Mouse (Mus musculus) heart, postnatal 0 days (tissue): ENCODE measurements around the gene Methig1. TPM values are rescaled to one million over a fixed set of nuclear protein-coding genes. Genes with fewer than 3 reads are reported as not detected.
"Not testable (repeated sequence)": the region's sequence is repeated elsewhere in the genome, so short reads cannot be mapped to it uniquely, and the experiment has no call there.

Experiments
- ATAC-seq: fragments of 200-750 bp; cut with Nextera tagmentation; 2 replicates; pipeline ENCODE4 v1.8.0; 2017; ENCODE audit warnings: low read depth, moderate number of reproducible peaks, moderate library complexity; ENCODE audit not compliant: insufficient read depth
- DNase-seq: peaks from one replicate; pipeline ENCODE4 v3.0.0-alpha.2; 2016; ENCODE audit warnings: low spot score
- H3K27ac ChIP-seq: fragments of 300-500 bp; sonication (generic); 2 replicates; pipeline ENCODE4 v1.5.1; 2014; ENCODE audit warnings: low read depth, mild to moderate bottlenecking
- H3K27me3 ChIP-seq: fragments of 300-500 bp; sonication (generic); 2 replicates; pipeline ENCODE4 v1.6.1; 2014; ENCODE audit warnings: low read length, mixed read lengths; ENCODE audit not compliant: control insufficient read depth, insufficient read depth
- H3K36me3 ChIP-seq: fragments of 300-500 bp; sonication (generic); replicated peaks from 2 replicates; pipeline ENCODE4 v1.6.1; 2014; ENCODE audit warnings: low read length, mixed read lengths; ENCODE audit not compliant: control insufficient read depth, insufficient read depth
- H3K4me1 ChIP-seq: fragments of 300-500 bp; sonication (generic); 2 replicates; pipeline ENCODE4 v1.6.1; 2014; ENCODE audit warnings: antibody characterized with exemption; ENCODE audit not compliant: control insufficient read depth, insufficient read depth
- H3K4me2 ChIP-seq: fragments of 300-500 bp; sonication (generic); 2 replicates; pipeline ENCODE4 v1.6.1; 2014; ENCODE audit warnings: low read depth, mild to moderate bottlenecking, low read length, moderate library complexity
- H3K4me3 ChIP-seq: fragments of 300-500 bp; sonication (generic); 2 replicates; pipeline ENCODE4 v1.5.1; 2014; ENCODE audit warnings: low read depth, low read length
- H3K9ac ChIP-seq: fragments of 300-500 bp; sonication (generic); replicated peaks from 2 replicates; pipeline ENCODE4 v1.6.1; 2014; ENCODE audit warnings: low read depth, low read length, mixed read lengths
- H3K9me3 ChIP-seq: fragments of 300-500 bp; sonication (generic); replicated peaks from 2 replicates; pipeline ENCODE4 v1.6.1; 2016; ENCODE audit warnings: low read length; ENCODE audit not compliant: control insufficient read depth
- CTCF ChIP-seq: IDR thresholded peaks from 2 replicates; pipeline ENCODE4 v1.5.1; 2016; ENCODE audit warnings: antibody characterized with exemption, control low read depth, low read depth
- EP300 ChIP-seq: IDR thresholded peaks from 2 replicates; pipeline ENCODE4 v1.6.1; 2016; ENCODE audit warnings: antibody characterized with exemption, low read depth
- whole genome bisulfite sequencing: fragments of 180-500 bp; shearing (Covaris S2); extraction: QIAGEN DNeasy Blood & Tissue Kit; methylation state at CpG from one replicate; pipeline ENCODE4 v1.1.7; 2014; 5-methylcytosine and 5-hydroxymethylcytosine counted together
- polyA plus RNA-seq: library from polyadenylated mRNA; unstranded; fragments of >200 nt; fragmentation: Nextera tagmentation; extraction: Ambion mirVana; gene quantifications from 2 replicates; pipeline ENCODE4 v1.2.1, GENCODE M21; 2015
- total RNA-seq: library from RNA; depleted of rRNA; stranded (reverse); fragments of >200 nt; gene quantifications from 2 replicates; pipeline ENCODE4 v1.2.3, GENCODE M21; 2014; ENCODE audit warnings: low replicate concordance

The Methig1 gene
- total and polyA plus RNA-seq, 2 experiments from 2014 or later, result not detected

- no peaks in the 10 kb centered on the region for H3K4me1 ChIP-seq
These were observed 40.6 kb upstream of the Methig1 start for GRCm38 (mm10) chr15:100312346-100312745.

DNA sequence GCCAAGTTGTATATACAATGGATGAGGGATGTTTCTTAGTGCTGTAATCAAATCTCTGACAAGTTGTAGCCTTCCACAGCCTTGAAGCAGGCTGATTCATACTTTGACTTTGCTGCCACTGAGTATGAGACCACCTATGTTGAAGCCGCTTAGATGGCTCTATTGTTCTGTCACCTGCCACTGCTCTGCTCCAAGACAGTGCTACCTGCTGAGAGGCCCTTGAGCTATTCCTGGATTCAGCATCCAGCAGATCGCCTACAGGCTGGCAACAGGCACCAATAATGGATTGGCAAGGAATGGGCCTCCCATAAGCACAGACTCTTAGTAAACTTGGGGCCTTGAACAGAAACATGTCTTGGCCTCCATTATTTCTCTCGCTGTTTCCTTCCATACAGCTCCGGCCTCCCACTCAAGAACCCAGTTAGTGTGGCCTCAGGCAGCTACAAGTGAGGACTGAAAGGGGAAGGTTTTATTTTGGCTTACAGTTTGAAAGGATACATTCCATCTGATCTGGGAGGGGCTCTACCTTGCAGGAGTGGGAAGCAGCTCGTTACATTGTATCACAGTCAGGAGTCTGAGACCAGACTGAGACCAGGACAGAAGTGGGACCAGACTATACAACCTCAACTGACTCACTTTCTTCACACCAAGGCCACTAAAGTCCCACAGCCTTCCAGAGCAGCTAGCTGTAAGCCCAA lies 38.4 kb upstream of the Methig1 start:
- ATAC-seq (no peak), DNase-seq (no peak)
- Histone ChIP-seq H3K4me2 (no peak overlapping the region), H3K27ac (no peak overlapping the region), H3K4me3 (no peak overlapping the region), H3K9ac (no peak overlapping the region), H3K4me1 (no peaks in the 10 kb centered on the region), H3K36me3 (no peaks in the 10 kb centered on the region), H3K9me3 (no peaks in the 10 kb centered on the region), H3K27me3 (no peaks in the 10 kb centered on the region)
- TF ChIP-seq CTCF, result no peak
- TF ChIP-seq EP300, result no peak
- WGBS, result 90% methylated on average over 5 of the region's 5 CpGs

More at GRCm38 (mm10) chr15:100312346-100312745, 40.6 kb upstream of the Methig1 start:
- H3K4me2 ChIP-seq, result no peak overlapping the region; the same call in 1 of the 2 replicates
- DNase-seq (no peak), ATAC-seq (0 out of 2 replicates have a peak, but pooled peaks have one; percentile 36)
- no peak for TF ChIP-seq EP300
- no peak for TF ChIP-seq CTCF
- 39% methylated on average over 2 of the region's 2 CpGs for WGBS
- H3K9me3 ChIP-seq, result no peaks in the 10 kb centered on the region
- H3K9ac ChIP-seq, result no peak overlapping the region
- H3K27ac ChIP-seq, result no peak overlapping the region
- H3K36me3 ChIP-seq, result no peaks in the 10 kb centered on the region
- no peak overlapping the region for H3K4me3 ChIP-seq
- no peaks in the 10 kb centered on the region for H3K27me3 ChIP-seq

DNA sequence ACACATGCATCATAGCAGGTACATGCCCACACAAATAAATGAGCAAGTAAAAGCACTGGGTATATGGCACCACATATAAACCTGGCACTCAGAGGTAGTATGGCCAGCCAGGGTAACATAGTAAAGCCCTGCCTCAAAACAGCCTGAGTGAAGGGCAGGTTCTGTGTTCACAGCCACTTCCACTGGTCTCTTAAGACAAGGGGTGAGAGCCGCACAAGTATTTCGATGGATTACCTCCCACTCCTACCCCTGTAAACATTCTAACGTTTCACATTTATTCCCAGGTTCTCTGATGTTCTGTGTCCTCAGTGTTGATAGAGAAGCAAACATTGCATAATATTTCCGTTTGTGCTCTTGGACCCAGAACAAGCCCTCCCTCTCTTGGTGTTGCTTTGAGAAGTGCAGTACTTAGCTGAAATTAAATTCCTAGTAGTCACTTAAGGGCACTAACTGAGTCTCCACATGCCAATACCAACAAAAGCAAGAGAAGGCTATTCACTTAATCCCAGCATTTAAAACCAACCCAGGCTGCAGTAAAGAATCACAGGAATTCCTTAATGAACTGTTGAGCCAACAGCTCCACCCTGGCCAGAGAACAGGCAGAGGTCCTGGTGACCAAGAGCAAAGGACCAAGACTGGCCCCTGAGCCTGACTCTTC lies 34.8 kb upstream of the Methig1 start:
- 58% methylated on average over 3 of the region's 4 CpGs for WGBS
- not testable (repeated sequence) for DNase-seq, H3K9me3 ChIP-seq, H3K9ac ChIP-seq, H3K4me1 ChIP-seq, H3K4me2 ChIP-seq, H3K27me3 ChIP-seq, H3K36me3 ChIP-seq, H3K4me3 ChIP-seq, ATAC-seq, H3K27ac ChIP-seq

- Histone ChIP-seq H3K27me3 (no peaks in the 10 kb centered on the region), H3K4me1 (no peaks in the 10 kb centered on the region), H3K4me3 (no peak overlapping the region), H3K4me2 (no peak overlapping the region), H3K27ac (no peak overlapping the region), H3K9ac (no peak overlapping the region), H3K36me3 (no peaks in the 10 kb centered on the region), H3K9me3 (no peaks in the 10 kb centered on the region)
- TF ChIP-seq EP300 (no peak), CTCF (no peak)
- ATAC-seq, result no peak
- DNase-seq, result no peak
- 91% methylated on average over 1 of the region's 1 CpGs for WGBS
These were observed 33.1 kb upstream of the Methig1 start for GRCm38 (mm10) chr15:100319884-100320283.

DNA sequence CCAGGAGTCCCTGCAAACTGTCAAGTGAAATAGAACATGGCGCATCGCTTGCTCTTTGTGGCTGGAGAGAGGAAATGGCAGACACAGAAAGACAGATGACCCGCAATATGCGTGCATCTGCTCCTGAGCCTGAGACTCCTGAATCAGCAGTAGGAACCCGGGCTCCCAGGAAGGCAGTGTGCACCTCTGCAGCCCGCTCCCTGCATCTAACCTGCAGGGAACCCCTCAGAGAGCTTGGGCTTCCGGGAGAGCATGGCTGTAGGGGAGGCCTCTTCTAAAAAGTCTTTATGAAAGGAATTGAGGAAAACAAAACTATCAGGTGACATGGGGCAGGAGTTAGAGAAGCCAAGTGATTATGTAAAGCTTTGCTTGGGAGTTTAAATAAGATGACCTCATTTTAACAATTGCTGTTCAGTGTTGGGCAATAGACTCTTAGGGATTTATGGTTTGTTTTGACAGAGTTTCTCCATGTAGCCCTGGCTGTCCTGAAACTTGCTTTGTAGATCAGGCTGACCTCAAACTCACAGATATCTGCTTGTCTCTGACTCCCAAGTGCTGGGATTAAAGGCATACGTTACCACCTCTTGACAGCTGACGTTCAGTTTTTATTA lies 32.5 kb upstream of the Methig1 start:
- 71% methylated on average over 9 of the region's 9 CpGs for WGBS
- DNase-seq, result no peak
- H3K27me3 ChIP-seq, result no peaks in the 10 kb centered on the region
- H3K9me3 ChIP-seq, result no peaks in the 10 kb centered on the region
- no peaks in the 10 kb centered on the region for H3K4me1 ChIP-seq
- TF ChIP-seq CTCF, result no peak
- no peak for TF ChIP-seq EP300
- H3K4me2 ChIP-seq, result no peak overlapping the region
- no peaks in the 10 kb centered on the region for H3K36me3 ChIP-seq
- no peak overlapping the region for H3K27ac ChIP-seq
- ATAC-seq, result no peak
- no peak overlapping the region for H3K9ac ChIP-seq
- H3K4me3 ChIP-seq, result no peak overlapping the region
